Mouse (Mus musculus): ENCODE measurements at regions not wholly inside any gene's neighbourhood (a gene's known extent, or its start where the extent isn't known, plus 50 kb on each side); places are given as distances from the start of the nearest gene placed in this dataset.

GRCm38 (mm10) chr16:53071887-53072682, 618.2 kb upstream of the Alcam start:
- 71% methylated on average over 9 of the region's 9 CpGs for WGBS
- no peak for DNase-seq (ENCODE audit: low spot score)
- no peaks in the 10 kb centered on the region for H3K9me3 ChIP-seq (replicated peaks; ENCODE audit: control insufficient read depth, low read length)

GRCm38 (mm10) chr16:53064151-53064550, 610.3 kb upstream of the Alcam start:
- no peaks in the 10 kb centered on the region for H3K4me1 ChIP-seq (ENCODE audit: control insufficient read depth, insufficient read depth, low read length)
- no peak overlapping the region for H3K4me3 ChIP-seq (ENCODE audit: low read depth, low read length)
- H3K27ac ChIP-seq (ENCODE audit: low read depth, low read length) = no peak overlapping the region
- WGBS = 65% methylated on average over 3 of the region's 3 CpGs
- H3K9me3 ChIP-seq (replicated peaks; ENCODE audit: control insufficient read depth, low read length) = no peaks in the 10 kb centered on the region
- DNase-seq (ENCODE audit: low spot score) = peak; percentile 60
- H3K4me2 ChIP-seq (ENCODE audit: low read length) = no peak overlapping the region
- no peaks in the 10 kb centered on the region for H3K36me3 ChIP-seq (ENCODE audit: control insufficient read depth, insufficient read depth, low read length)
- H3K27me3 ChIP-seq (replicated peaks; ENCODE audit: control insufficient read depth, insufficient read depth, low read length) = no peaks in the 10 kb centered on the region
- ATAC-seq = no peak
- H3K9ac ChIP-seq (ENCODE audit: low read length) = no peak overlapping the region

More at GRCm38 (mm10) chr16:53071887-53072682, 618.2 kb upstream of the Alcam start:
- no peak overlapping the region for H3K4me3 ChIP-seq (ENCODE audit: low read depth, low read length)
- H3K36me3 ChIP-seq (ENCODE audit: control insufficient read depth, insufficient read depth, low read length) = no peaks in the 10 kb centered on the region
- peaks cover 4% of the 10 kb centered on the region; the same call in 1 of the 2 replicates for H3K4me1 ChIP-seq (ENCODE audit: control insufficient read depth, insufficient read depth, low read length)
- peak overlapping the region; percentile 9; the same call in 1 of the 2 replicates for H3K27ac ChIP-seq (ENCODE audit: low read depth, low read length)
- no peak for ATAC-seq
- H3K4me2 ChIP-seq (ENCODE audit: low read length) = no peak overlapping the region
- H3K9ac ChIP-seq (ENCODE audit: low read length) = no peak overlapping the region
- no peaks in the 10 kb centered on the region for H3K27me3 ChIP-seq (replicated peaks; ENCODE audit: control insufficient read depth, insufficient read depth, low read length)

- Histone ChIP-seq H3K4me2 (ENCODE audit: low read length) (no peak overlapping the region), H3K36me3 (ENCODE audit: control insufficient read depth, insufficient read depth, low read length) (no peaks in the 10 kb centered on the region), H3K27ac (ENCODE audit: low read depth, low read length) (no peak overlapping the region), H3K27me3 (replicated peaks; ENCODE audit: control insufficient read depth, insufficient read depth, low read length) (no peaks in the 10 kb centered on the region), H3K9ac (ENCODE audit: low read length) (no peak overlapping the region), H3K4me3 (ENCODE audit: low read depth, low read length) (no peak overlapping the region), H3K9me3 (replicated peaks; ENCODE audit: control insufficient read depth, low read length) (no peaks in the 10 kb centered on the region), H3K4me1 (ENCODE audit: control insufficient read depth, insufficient read depth, low read length) (no peaks in the 10 kb centered on the region)
- no peak for DNase-seq (ENCODE audit: low spot score)
- no peak for ATAC-seq
- 58% methylated on average over 5 of the region's 5 CpGs for WGBS
Observed at GRCm38 (mm10) chr16:53063061-53063460, 609.2 kb upstream of the Alcam start.

- ATAC-seq = no peak
- H3K36me3 ChIP-seq (ENCODE audit: control insufficient read depth, insufficient read depth, low read length) = no peaks in the 10 kb centered on the region
- no peak overlapping the region for H3K9ac ChIP-seq (ENCODE audit: low read length)
- H3K4me2 ChIP-seq (ENCODE audit: low read length) = no peak overlapping the region
- DNase-seq (ENCODE audit: low spot score) = no peak
- no peaks in the 10 kb centered on the region for H3K9me3 ChIP-seq (replicated peaks; ENCODE audit: control insufficient read depth, low read length)
- WGBS = 59% methylated on average over 1 of the region's 1 CpGs
- H3K4me1 ChIP-seq (ENCODE audit: control insufficient read depth, insufficient read depth, low read length) = no peaks in the 10 kb centered on the region
- no peak overlapping the region for H3K27ac ChIP-seq (ENCODE audit: low read depth, low read length)
- no peak overlapping the region for H3K4me3 ChIP-seq (ENCODE audit: low read depth, low read length)
- no peaks in the 10 kb centered on the region for H3K27me3 ChIP-seq (replicated peaks; ENCODE audit: control insufficient read depth, insufficient read depth, low read length)
Observed at GRCm38 (mm10) chr16:53026056-53026455, 572.2 kb upstream of the Alcam start.

- H3K27me3 ChIP-seq (replicated peaks; ENCODE audit: control insufficient read depth, insufficient read depth, low read length) = no peaks in the 10 kb centered on the region
- no peak overlapping the region for H3K9ac ChIP-seq (ENCODE audit: low read length)
- WGBS = 89% methylated on average over 1 of the region's 1 CpGs
- ATAC-seq = no peak
- H3K4me1 ChIP-seq (ENCODE audit: control insufficient read depth, insufficient read depth, low read length) = no peaks in the 10 kb centered on the region
- no peaks in the 10 kb centered on the region for H3K36me3 ChIP-seq (ENCODE audit: control insufficient read depth, insufficient read depth, low read length)
- no peak overlapping the region for H3K4me2 ChIP-seq (ENCODE audit: low read length)
- H3K4me3 ChIP-seq (ENCODE audit: low read depth, low read length) = no peak overlapping the region
- DNase-seq (ENCODE audit: low spot score) = no peak
- no peaks in the 10 kb centered on the region for H3K9me3 ChIP-seq (replicated peaks; ENCODE audit: control insufficient read depth, low read length)
- H3K27ac ChIP-seq (ENCODE audit: low read depth, low read length) = no peak overlapping the region
Observed at GRCm38 (mm10) chr16:53011847-53012246, 558.0 kb upstream of the Alcam start.

GRCm38 (mm10) chr16:52988852-52989397, 535.1 kb upstream of the Alcam start:
- 78% methylated on average over 1 of the region's 1 CpGs for WGBS
- H3K9ac ChIP-seq (ENCODE audit: low read length) = no peak overlapping the region
- no peaks in the 10 kb centered on the region for H3K4me1 ChIP-seq (ENCODE audit: control insufficient read depth, insufficient read depth, low read length)
- no peak overlapping the region for H3K27ac ChIP-seq (ENCODE audit: low read depth, low read length)
- ATAC-seq (peak; percentile 50; the same call in 1 of the 2 replicates), DNase-seq (ENCODE audit: low spot score) (peak; percentile 33)
- H3K4me2 ChIP-seq (ENCODE audit: low read length) = no peak overlapping the region
- no peak overlapping the region for H3K4me3 ChIP-seq (ENCODE audit: low read depth, low read length)
- H3K36me3 ChIP-seq (ENCODE audit: control insufficient read depth, insufficient read depth, low read length) = no peaks in the 10 kb centered on the region
- H3K27me3 ChIP-seq (replicated peaks; ENCODE audit: control insufficient read depth, insufficient read depth, low read length) = no peaks in the 10 kb centered on the region
- H3K9me3 ChIP-seq (replicated peaks; ENCODE audit: control insufficient read depth, low read length) = no peaks in the 10 kb centered on the region

GRCm38 (mm10) chr16:52984336-52984735, 530.5 kb upstream of the Alcam start:
- no peak overlapping the region for H3K4me2 ChIP-seq (ENCODE audit: low read length)
- DNase-seq (ENCODE audit: low spot score) (peak; percentile 5), ATAC-seq (0 out of 2 replicates have a peak, but pooled peaks have one; percentile 50)
- H3K4me1 ChIP-seq (ENCODE audit: control insufficient read depth, insufficient read depth, low read length) = no peaks in the 10 kb centered on the region
- no peaks in the 10 kb centered on the region for H3K27me3 ChIP-seq (replicated peaks; ENCODE audit: control insufficient read depth, insufficient read depth, low read length)
- 41% methylated on average over 1 of the region's 1 CpGs for WGBS
- H3K9me3 ChIP-seq (replicated peaks; ENCODE audit: control insufficient read depth, low read length) = no peaks in the 10 kb centered on the region
- H3K4me3 ChIP-seq (ENCODE audit: low read depth, low read length) = no peak overlapping the region
- H3K27ac ChIP-seq (ENCODE audit: low read depth, low read length) = no peak overlapping the region
- no peaks in the 10 kb centered on the region for H3K36me3 ChIP-seq (ENCODE audit: control insufficient read depth, insufficient read depth, low read length)
- no peak overlapping the region for H3K9ac ChIP-seq (ENCODE audit: low read length)

GRCm38 (mm10) chr16:52980995-52981394, 527.1 kb upstream of the Alcam start:
- Histone ChIP-seq H3K4me3 (ENCODE audit: low read depth, low read length) (no peak overlapping the region), H3K27me3 (replicated peaks; ENCODE audit: control insufficient read depth, insufficient read depth, low read length) (no peaks in the 10 kb centered on the region), H3K4me1 (ENCODE audit: control insufficient read depth, insufficient read depth, low read length) (no peaks in the 10 kb centered on the region), H3K9ac (ENCODE audit: low read length) (no peak overlapping the region), H3K27ac (ENCODE audit: low read depth, low read length) (no peak overlapping the region), H3K4me2 (ENCODE audit: low read length) (no peak overlapping the region), H3K9me3 (replicated peaks; ENCODE audit: control insufficient read depth, low read length) (no peaks in the 10 kb centered on the region), H3K36me3 (ENCODE audit: control insufficient read depth, insufficient read depth, low read length) (no peaks in the 10 kb centered on the region)
- ATAC-seq (no peak), DNase-seq (ENCODE audit: low spot score) (no peak)
- WGBS = 93% methylated on average over 2 of the region's 2 CpGs

- Histone ChIP-seq H3K4me1 (ENCODE audit: control insufficient read depth, insufficient read depth, low read length) (no peaks in the 10 kb centered on the region), H3K9me3 (replicated peaks; ENCODE audit: control insufficient read depth, low read length) (no peaks in the 10 kb centered on the region), H3K27ac (ENCODE audit: low read depth, low read length) (no peak overlapping the region), H3K36me3 (ENCODE audit: control insufficient read depth, insufficient read depth, low read length) (no peaks in the 10 kb centered on the region), H3K4me3 (ENCODE audit: low read depth, low read length) (no peak overlapping the region), H3K9ac (ENCODE audit: low read length) (no peak overlapping the region), H3K4me2 (ENCODE audit: low read length) (no peak overlapping the region), H3K27me3 (replicated peaks; ENCODE audit: control insufficient read depth, insufficient read depth, low read length) (no peaks in the 10 kb centered on the region)
- WGBS = 86% methylated on average over 2 of the region's 2 CpGs
- DNase-seq (ENCODE audit: low spot score) (peak; percentile 54), ATAC-seq (0 out of 2 replicates have a peak, but pooled peaks have one; percentile 4)
Observed at GRCm38 (mm10) chr16:52972811-52973210, 518.9 kb upstream of the Alcam start.
